Comparison of ENCODE assay signal across 8 mouse cellular contexts in genomic region chr7:45509181-45509882, GRCm38 (mm10). TPM values are rescaled to one million over a fixed set of nuclear protein-coding genes. Genes with fewer than 3 reads are reported as not detected.
DNase-seq lines count a peak whose midpoint lies in the region; ATAC-seq and TF ChIP-seq lines count a peak whose summit lies in the region.

No protein-coding gene starts in this region.

- H3K27me3 ChIP-seq in heart, embryonic 10.5 days (ENCODE audit: insufficient read depth, poor library complexity, severe bottlenecking), result no peaks in the 10 kb centered on the region
- no peaks in the 10 kb centered on the region for H3K27me3 ChIP-seq in CH12.LX (replicated peaks)
- no peaks in the 10 kb centered on the region for H3K27me3 ChIP-seq in forebrain, embryonic 14.5 days (replicated peaks; ENCODE audit: control insufficient read depth, insufficient read depth, low read length)
- no peaks in the 10 kb centered on the region for H3K27me3 ChIP-seq in liver, embryonic 14.5 days (ENCODE audit: control insufficient read depth, insufficient read depth, low read length)

- no peak for TF ChIP-seq EP300 in CH12.LX (IDR thresholded peaks at IDR 0.05; ENCODE audit: low read length)
- no peak for TF ChIP-seq EP300 in liver, embryonic 14.5 days (IDR thresholded peaks at IDR 0.05; ENCODE audit: low read depth)

- intact Hi-C loops in heart, postnatal 25 days (cut with DNase I), result no loop called here

- H3K9me3 ChIP-seq in heart, embryonic 10.5 days, result no peaks in the 10 kb centered on the region
- H3K9me3 ChIP-seq in CH12.LX (replicated peaks; ENCODE audit: low read length), result no peaks in the 10 kb centered on the region
- no peaks in the 10 kb centered on the region for H3K9me3 ChIP-seq in forebrain, embryonic 14.5 days (replicated peaks; ENCODE audit: control insufficient read depth, low read length)
- no peaks in the 10 kb centered on the region for H3K9me3 ChIP-seq in liver, embryonic 14.5 days (ENCODE audit: control insufficient read depth, low read length)

- peak; percentile 21; the same call in 1 of the 2 replicates for ATAC-seq in forebrain, embryonic 14.5 days
- ATAC-seq in liver, embryonic 14.5 days (ENCODE audit: insufficient read depth), result peak; percentile 38

- peaks cover 36% of the 10 kb centered on the region for H3K36me3 ChIP-seq in heart, embryonic 10.5 days
- peaks cover 7 to 36% of the 10 kb centered on the region in 2 experiments for H3K36me3 ChIP-seq in CH12.LX (replicated peaks in 1 of 2; ENCODE audit: control insufficient read depth in 1 of 2, insufficient read depth in 1 of 2, low read length in 1 of 2)
- peaks cover 7% of the 10 kb centered on the region; the same call in 1 of the 2 replicates for H3K36me3 ChIP-seq in forebrain, embryonic 14.5 days (ENCODE audit: control insufficient read depth, insufficient read depth, low read length)
- peaks cover 22% of the 10 kb centered on the region for H3K36me3 ChIP-seq in liver, embryonic 14.5 days (replicated peaks; ENCODE audit: control insufficient read depth, insufficient read depth, low read depth)

- no peaks in the 10 kb centered on the region for H3K79me2 ChIP-seq in CH12.LX (replicated peaks; ENCODE audit: control insufficient read depth, extremely low read depth, insufficient read depth, poor library complexity, severe bottlenecking)

- dilution Hi-C loops in CH12.LX (cut with MboI; ENCODE audit: extremely low pct_ligation_motif_present, extremely low pct_unique_long_range_greater_than_20kb, low sequenced_read_pairs), result no loop called here

- peaks cover 23% of the 10 kb centered on the region for H3K4me1 ChIP-seq in heart, embryonic 10.5 days
- peaks cover 2 to 16% of the 10 kb centered on the region in 2 experiments; a peak in 3 of 4 replicates for H3K4me1 ChIP-seq in CH12.LX (ENCODE audit: control insufficient read depth in 1 of 2, insufficient read depth in 2 of 2)
- H3K4me1 ChIP-seq in forebrain, embryonic 14.5 days (ENCODE audit: control insufficient read depth, insufficient read depth, low read length), result peaks cover 9% of the 10 kb centered on the region
- H3K4me1 ChIP-seq in liver, embryonic 14.5 days (replicated peaks; ENCODE audit: control insufficient read depth in 2 of 2, insufficient read depth in 2 of 2, low read length in 1 of 2), result peaks cover 15 to 20% of the 10 kb centered on the region in 2 experiments

- peak overlapping the region; percentile 68 for H3K4me2 ChIP-seq in CH12.LX (ENCODE audit: insufficient read depth, low read depth, poor library complexity, severe bottlenecking)
- H3K4me2 ChIP-seq in forebrain, embryonic 14.5 days (ENCODE audit: low read length), result peak overlapping the region; percentile 81
- H3K4me2 ChIP-seq in liver, embryonic 14.5 days (ENCODE audit: low read depth), result peak overlapping the region; percentile 93

- DNase-seq in heart, embryonic 10.5 days (ENCODE audit: low spot score), result no peak
- DNase-seq in heart, postnatal 25 days (ENCODE audit: low spot score), result no peak
- DNase-seq in CH12.LX (ENCODE audit: extremely low read depth), result no peak
- no peak for DNase-seq in forebrain, embryonic 14.5 days (ENCODE audit: low spot score)
- DNase-seq in liver, embryonic 14.5 days (ENCODE audit: low read depth in 3 of 3, low spot score in 3 of 3), result peak in 1 of 3 experiments; percentile 41
- peak; percentile 27 for DNase-seq in yolk sac, embryonic 10.5 days (ENCODE audit: low spot score)
- DNase-seq in cerebellum, adult 18-20 months, result no peak
- no peak for DNase-seq in gastrocnemius, adult 18-20 months (ENCODE audit: low spot score)

- TF ChIP-seq RAD21 in CH12.LX (IDR thresholded peaks at IDR 0.05; ENCODE audit: low read depth, low read length), result no peak

- peak overlapping the region; percentile 80 for H3K9ac ChIP-seq in CH12.LX (ENCODE audit: insufficient read depth, low read depth)
- peak overlapping the region; percentile 79 for H3K9ac ChIP-seq in forebrain, embryonic 14.5 days (ENCODE audit: low read length)
- peak overlapping the region; percentile 92 for H3K9ac ChIP-seq in liver, embryonic 14.5 days (replicated peaks)

- H3K27ac ChIP-seq in heart, embryonic 10.5 days, result peak overlapping the region; percentile 93
- H3K27ac ChIP-seq in CH12.LX (ENCODE audit: insufficient read depth, low read depth), result no peak overlapping the region
- no peak overlapping the region for H3K27ac ChIP-seq in forebrain, embryonic 14.5 days (ENCODE audit: low read depth, low read length)
- H3K27ac ChIP-seq in liver, embryonic 14.5 days, result peak overlapping the region; percentile 96

- in situ Hi-C loops in CH12.LX (cut with MboI; ENCODE audit: low pct_ligation_motif_present, low pct_unique_long_range_greater_than_20kb, low sequenced_read_pairs), result no loop called here

- no peak for TF ChIP-seq POLR2A in CH12.LX (IDR thresholded peaks at IDR 0.05; ENCODE audit: low read depth, low read length)

- H3K4me3 ChIP-seq in heart, embryonic 10.5 days, result peak overlapping the region; percentile 84
- H3K4me3 ChIP-seq in CH12.LX (replicated peaks in 1 of 3; ENCODE audit: low read depth in 2 of 3, low read length in 2 of 3, poor library complexity in 1 of 3), result peak overlapping the region; percentile 82 to 88 (median 87)
- peak overlapping the region; percentile 57 for H3K4me3 ChIP-seq in forebrain, embryonic 14.5 days (ENCODE audit: low read depth, low read length)
- H3K4me3 ChIP-seq in liver, embryonic 14.5 days (ENCODE audit: insufficient read depth in 1 of 2, low read depth in 2 of 2, low read length in 2 of 2), result peak overlapping the region; percentile 83 to 89

- WGBS in heart, embryonic 10.5 days, result 41% methylated on average over 19 of the region's 19 CpGs
- 39% methylated on average over 19 of the region's 19 CpGs for WGBS in forebrain, embryonic 14.5 days
- 13% methylated on average over 19 of the region's 19 CpGs for WGBS in liver, embryonic 14.5 days (ENCODE audit: insufficient replicate concordance)

- no peak for TF ChIP-seq CTCF in CH12.LX (conservative IDR thresholded peaks at IDR 0.05 in 1 of 2, IDR thresholded peaks at IDR 0.05 in 1 of 2; ENCODE audit: low read depth in 2 of 2, low read length in 2 of 2)
- no peak for TF ChIP-seq CTCF in liver, embryonic 14.5 days (IDR thresholded peaks at IDR 0.05; ENCODE audit: low read depth)

TF ChIP-seq in CH12.LX, 34 proteins besides CTCF, POLR2A, EP300 and RAD21:
- TF ChIP-seq ZC3H11A (IDR thresholded peaks at IDR 0.05; ENCODE audit: low read depth, low read length), result no peak

RNA-seq across cellular contexts. Expression of gene Nucb1, which starts 0.9 kb away (rescaled TPM):
- polyA plus RNA-seq in heart, embryonic 10.5 days (2016; fragmentation: Nextera tagmentation; extraction: Ambion mirVana), result 163 and 198 TPM in 2 replicates
- 100 to 1,000 TPM; 126 to 129 TPM for total RNA-seq in heart, postnatal 25 days (2021)
- 83.4 and 92.6 TPM in 2 replicates for total RNA-seq in CH12.LX (2012; rRNA removed)
- 40.8 and 46.2 TPM in 2 replicates for total RNA-seq in CH12.LX (2014; rRNA removed)
- polyA plus RNA-seq in CH12.LX (2012; ENCODE audit: insufficient read length, low read depth), result 90.4 and 129 TPM in 2 replicates
- 69.0 and 96.5 TPM in 2 replicates for polyA plus RNA-seq in forebrain, embryonic 14.5 days (2014; fragmentation: Nextera tagmentation; extraction: Ambion mirVana)
- polyA plus RNA-seq in liver, embryonic 14.5 days (2012; rRNA removed), result 48.2 and 58.8 TPM in 2 replicates
- polyA plus RNA-seq in liver, embryonic 14.5 days (2014; fragmentation: Nextera tagmentation; extraction: Ambion mirVana), result 81.7 and 97.2 TPM in 2 replicates
- 10 to 100 TPM; 63.3 to 68.6 TPM for total RNA-seq in gastrocnemius, adult 18-20 months (2021)

RNA-seq across cellular contexts. Expression of gene Ppp1r15a, which starts 16.7 kb away (rescaled TPM):
- polyA plus RNA-seq in heart, embryonic 10.5 days (2016; fragmentation: Nextera tagmentation; extraction: Ambion mirVana), result 28.2 and 31.2 TPM in 2 replicates
- total RNA-seq in heart, postnatal 25 days (2021), result 10 to 100 TPM; 22.7 to 23.9 TPM
- total RNA-seq in CH12.LX (2012; rRNA removed) (11.7 and 12.0 TPM in 2 replicates), CH12.LX (2014; rRNA removed) (12.5 and 13.9 TPM in 2 replicates)
- polyA plus RNA-seq in CH12.LX (2012; ENCODE audit: insufficient read length, low read depth), result 31.8 and 37.1 TPM in 2 replicates
- polyA plus RNA-seq in forebrain, embryonic 14.5 days (2014; fragmentation: Nextera tagmentation; extraction: Ambion mirVana), result 13.1 and 19.3 TPM in 2 replicates
- polyA plus RNA-seq in liver, embryonic 14.5 days (2012; rRNA removed), result 79.3 and 140 TPM in 2 replicates
- 165 and 183 TPM in 2 replicates for polyA plus RNA-seq in liver, embryonic 14.5 days (2014; fragmentation: Nextera tagmentation; extraction: Ambion mirVana)
- total RNA-seq in gastrocnemius, adult 18-20 months (2021), result 10 to 100 TPM; 28.6 to 63.5 TPM

RNA-seq across cellular contexts. Expression of gene Plekha4, which starts 16.8 kb away (rescaled TPM):
- 0.59 and 0.64 TPM in 2 replicates for polyA plus RNA-seq in heart, embryonic 10.5 days (2016; fragmentation: Nextera tagmentation; extraction: Ambion mirVana)
- 1 to 10 TPM; 2.2 to 4.7 TPM for total RNA-seq in heart, postnatal 25 days (2021)
- total RNA-seq in CH12.LX (2012; rRNA removed) (0.25 TPM in 2 replicates), CH12.LX (2014; rRNA removed) (0.28 TPM in 1 of 2 replicates, not detected in the other)
- 0.90 and 1.3 TPM in 2 replicates for polyA plus RNA-seq in CH12.LX (2012; ENCODE audit: insufficient read length, low read depth)
- polyA plus RNA-seq in forebrain, embryonic 14.5 days (2014; fragmentation: Nextera tagmentation; extraction: Ambion mirVana), result 0.76 and 1.2 TPM in 2 replicates
- 0.52 and 0.90 TPM in 2 replicates for polyA plus RNA-seq in liver, embryonic 14.5 days (2012; rRNA removed)
- polyA plus RNA-seq in liver, embryonic 14.5 days (2014; fragmentation: Nextera tagmentation; extraction: Ambion mirVana), result 0.40 and 0.41 TPM in 2 replicates
- 1 to 10 TPM; 5.2 to 5.3 TPM for total RNA-seq in gastrocnemius, adult 18-20 months (2021)

RNA-seq across cellular contexts. Expression of gene Dhdh, which starts 20.7 kb away (rescaled TPM):
- 5.8 and 6.1 TPM in 2 replicates for polyA plus RNA-seq in heart, embryonic 10.5 days (2016; fragmentation: Nextera tagmentation; extraction: Ambion mirVana)
- 1 to 10 TPM; 5.9 to 6.7 TPM for total RNA-seq in heart, postnatal 25 days (2021)
- total RNA-seq in CH12.LX (2012; rRNA removed), result 5.9 and 6.4 TPM in 2 replicates
- 7.1 and 7.2 TPM in 2 replicates for total RNA-seq in CH12.LX (2014; rRNA removed)
- 15.3 and 18.0 TPM in 2 replicates for polyA plus RNA-seq in CH12.LX (2012; ENCODE audit: insufficient read length, low read depth)
- 1.4 and 1.6 TPM in 2 replicates for polyA plus RNA-seq in forebrain, embryonic 14.5 days (2014; fragmentation: Nextera tagmentation; extraction: Ambion mirVana)
- 1.5 and 2.2 TPM in 2 replicates for polyA plus RNA-seq in liver, embryonic 14.5 days (2012; rRNA removed)
- polyA plus RNA-seq in liver, embryonic 14.5 days (2014; fragmentation: Nextera tagmentation; extraction: Ambion mirVana), result 1.6 and 1.8 TPM in 2 replicates
- total RNA-seq in gastrocnemius, adult 18-20 months (2021), result 10 to 100 TPM; 22.6 to 22.9 TPM

RNA-seq across cellular contexts. Expression of gene Gm45808, which starts 22.7 kb away (rescaled TPM):
- polyA plus RNA-seq in heart, embryonic 10.5 days (2016; fragmentation: Nextera tagmentation; extraction: Ambion mirVana), result not detected in 2 replicates
- total RNA-seq in heart, postnatal 25 days (2021), result 1 to 10 TPM; 4.0 to 5.1 TPM
- total RNA-seq in CH12.LX (2012; rRNA removed) (5.0 and 5.7 TPM in 2 replicates), CH12.LX (2014; rRNA removed) (0.85 and 1.3 TPM in 2 replicates)
- polyA plus RNA-seq in CH12.LX (2012; ENCODE audit: insufficient read length, low read depth), result 2.2 TPM in 1 of 2 replicates, not detected in the other
- not detected in 2 replicates for polyA plus RNA-seq in forebrain, embryonic 14.5 days (2014; fragmentation: Nextera tagmentation; extraction: Ambion mirVana)
- not detected in 2 replicates for polyA plus RNA-seq in liver, embryonic 14.5 days (2012; rRNA removed)
- polyA plus RNA-seq in liver, embryonic 14.5 days (2014; fragmentation: Nextera tagmentation; extraction: Ambion mirVana), result 0.20 TPM in 1 of 2 replicates, not detected in the other
- total RNA-seq in gastrocnemius, adult 18-20 months (2021), result 1 to 10 TPM; 8.1 to 9.6 TPM

Comparison
In these comparisons a context has a peak if more than half of its experiments do, and no peak if none do; other contexts are left out.
1. H3K27ac ChIP-seq: peak in heart, embryonic 10.5 days (single experiment) and liver, embryonic 14.5 days (single experiment); none in CH12.LX (single experiment) and forebrain, embryonic 14.5 days (single experiment).
2. Peak in every context shown above with its lines, with median percentiles within 50 percentile points of each other: H3K4me3 ChIP-seq, H3K4me2 ChIP-seq and H3K9ac ChIP-seq.